Mouse (Mus musculus) hindbrain, embryonic 12.5 days (tissue): ENCODE results near the gene 2700081O15Rik. TPM values are rescaled to one million over a fixed set of nuclear protein-coding genes. Genes with fewer than 3 reads are reported as not detected.

Experiments used
- ATAC-seq: fragments of 200-750 bp; cut with Nextera tagmentation; 2 replicates; pipeline ENCODE4 v1.8.0; 2017; ENCODE audit warnings: moderate TSS enrichment; ENCODE audit not compliant: low FRiP score
- H3K27ac ChIP-seq: fragments of 300-500 bp; sonication (generic); 2 replicates; pipeline ENCODE4 v1.5.1; 2016; ENCODE audit warnings: mild to moderate bottlenecking
- H3K27me3 ChIP-seq: fragments of 300-500 bp; sonication (generic); 2 replicates; pipeline ENCODE4 v1.6.1; 2016; ENCODE audit warnings: mild to moderate bottlenecking
- H3K36me3 ChIP-seq: fragments of 300-500 bp; sonication (generic); 2 replicates; pipeline ENCODE4 v1.6.1; 2016; ENCODE audit warnings: mild to moderate bottlenecking
- H3K4me1 ChIP-seq: fragments of 300-500 bp; sonication (generic); 2 replicates; pipeline ENCODE4 v1.6.1; 2016
- H3K4me2 ChIP-seq: fragments of 300-500 bp; sonication (generic); replicated peaks from 2 replicates; pipeline ENCODE4 v1.6.1; 2016; ENCODE audit warnings: mild to moderate bottlenecking
- H3K4me3 ChIP-seq: fragments of 300-500 bp; sonication (generic); 2 replicates; pipeline ENCODE4 v1.5.1; 2016; ENCODE audit warnings: mild to moderate bottlenecking
- H3K9ac ChIP-seq: fragments of 300-500 bp; sonication (generic); 2 replicates; pipeline ENCODE4 v1.6.1; 2016; ENCODE audit warnings: mild to moderate bottlenecking, moderate library complexity
- H3K9me3 ChIP-seq: fragments of 300-500 bp; sonication (generic); replicated peaks from 2 replicates; pipeline ENCODE4 v1.6.1; 2016; ENCODE audit warnings: mild to moderate bottlenecking
- WGBS: fragments of 180-500 bp; shearing (Covaris S2); methylation state at CpG from one replicate; pipeline ENCODE4 v1.1.7; 2016; 5-methylcytosine and 5-hydroxymethylcytosine counted together
- polyA plus RNA-seq: library from polyadenylated mRNA; unstranded; fragments of >200 nt; fragmentation: Nextera tagmentation; extraction: Ambion mirVana; gene quantifications from 2 replicates; pipeline ENCODE4 v1.2.1, GENCODE M21; 2016

The 2700081O15Rik gene
- polyA plus RNA-seq, 1 experiment from 2014 or later = 20.1 TPM

- peak overlapping the region; percentile 93 for H3K27ac ChIP-seq
- peak overlapping the region; percentile 76 for H3K4me2 ChIP-seq
- ATAC-seq = peak; percentile 49
- WGBS = 17% methylated on average over 51 of the region's 51 CpGs
- H3K4me1 ChIP-seq = peaks cover 58% of the 10 kb centered on the region
- H3K9ac ChIP-seq = peak overlapping the region; percentile 80
- H3K9me3 ChIP-seq = no peaks in the 10 kb centered on the region
- H3K36me3 ChIP-seq = peaks cover 75% of the 10 kb centered on the region
- no peaks in the 10 kb centered on the region for H3K27me3 ChIP-seq
- peak overlapping the region; percentile 89 for H3K4me3 ChIP-seq
Measured at GRCm38 (mm10) chr19:7423028-7423655, 5.7 kb downstream of the 2700081O15Rik start.

- peak overlapping the region; percentile 93 for H3K27ac ChIP-seq
- H3K4me1 ChIP-seq = peaks cover 58% of the 10 kb centered on the region
- 27% methylated on average over 16 of the region's 16 CpGs for WGBS
- H3K9me3 ChIP-seq = no peaks in the 10 kb centered on the region
- H3K27me3 ChIP-seq = no peaks in the 10 kb centered on the region
- peak overlapping the region; percentile 76 for H3K4me2 ChIP-seq
- H3K36me3 ChIP-seq = peaks cover 80% of the 10 kb centered on the region
- peak overlapping the region; percentile 89 for H3K4me3 ChIP-seq
- ATAC-seq = peak; percentile 39
- peak overlapping the region; percentile 80 for H3K9ac ChIP-seq
Measured at GRCm38 (mm10) chr19:7423656-7424030, 6.2 kb downstream of the 2700081O15Rik start.

GRCm38 (mm10) chr19:7424131-7424530 is 6.7 kb downstream of the 2700081O15Rik start:
- peaks cover 56% of the 10 kb centered on the region for H3K4me1 ChIP-seq

GRCm38 (mm10) chr19:7424590-7425397 is 7.4 kb downstream of the 2700081O15Rik start:
- Histone ChIP-seq H3K4me3 (no peak overlapping the region), H3K4me2 (0 out of 2 replicates have a peak overlapping the region, but pooled peaks have one; percentile 76), H3K36me3 (peaks cover 88% of the 10 kb centered on the region), H3K9ac (peak overlapping the region; percentile 10; the same call in 1 of the 2 replicates), H3K27ac (peak overlapping the region; percentile 93), H3K4me1 (peaks cover 49% of the 10 kb centered on the region), H3K9me3 (no peaks in the 10 kb centered on the region), H3K27me3 (no peaks in the 10 kb centered on the region)
- no peak for ATAC-seq
- 68% methylated on average over 8 of the region's 8 CpGs for WGBS

More at GRCm38 (mm10) chr19:7424131-7424530, 6.7 kb downstream of the 2700081O15Rik start:
- Histone ChIP-seq H3K27ac (peak overlapping the region; percentile 93), H3K9ac (peak overlapping the region; percentile 53; the same call in 1 of the 2 replicates), H3K4me3 (peak overlapping the region; percentile 89), H3K4me2 (peak overlapping the region; percentile 76), H3K36me3 (peaks cover 83% of the 10 kb centered on the region), H3K27me3 (no peaks in the 10 kb centered on the region), H3K9me3 (no peaks in the 10 kb centered on the region)
- ATAC-seq = no peak
- WGBS = 62% methylated on average over 7 of the region's 7 CpGs

- peaks cover 43% of the 10 kb centered on the region for H3K4me1 ChIP-seq
Measured at GRCm38 (mm10) chr19:7425398-7425775, 8.0 kb downstream of the 2700081O15Rik start.

GRCm38 (mm10) chr19:7434887-7435286 is 17.5 kb downstream of the 2700081O15Rik start:
- Histone ChIP-seq H3K4me2 (no peak overlapping the region), H3K36me3 (peaks cover 46% of the 10 kb centered on the region), H3K4me1 (0 out of 2 replicates have a peak, but pooled peaks cover 2% of the 10 kb centered on the region), H3K4me3 (no peak overlapping the region), H3K27ac (no peak overlapping the region), H3K9ac (no peak overlapping the region), H3K27me3 (no peaks in the 10 kb centered on the region), H3K9me3 (no peaks in the 10 kb centered on the region)
- 93% methylated on average over 2 of the region's 2 CpGs for WGBS
- no peak for ATAC-seq

More at GRCm38 (mm10) chr19:7425398-7425775, 8.0 kb downstream of the 2700081O15Rik start:
- H3K4me3 ChIP-seq = no peak overlapping the region
- H3K4me2 ChIP-seq = no peak overlapping the region
- no peak overlapping the region for H3K9ac ChIP-seq
- peaks cover 84% of the 10 kb centered on the region for H3K36me3 ChIP-seq
- ATAC-seq = no peak
- 48% methylated on average over 3 of the region's 3 CpGs for WGBS
- H3K9me3 ChIP-seq = no peaks in the 10 kb centered on the region
- H3K27ac ChIP-seq = no peak overlapping the region
- no peaks in the 10 kb centered on the region for H3K27me3 ChIP-seq

- Histone ChIP-seq H3K27me3 (no peaks in the 10 kb centered on the region), H3K9me3 (no peaks in the 10 kb centered on the region), H3K27ac (no peak overlapping the region; the same call in 1 of the 2 replicates), H3K4me3 (no peak overlapping the region), H3K4me2 (no peak overlapping the region), H3K9ac (no peak overlapping the region), H3K36me3 (peaks cover 36% of the 10 kb centered on the region), H3K4me1 (peaks cover 2% of the 10 kb centered on the region; the same call in 1 of the 2 replicates)
- ATAC-seq = peak; percentile 55; the same call in 1 of the 2 replicates
- WGBS = 80% methylated on average over 5 of the region's 5 CpGs
Measured at GRCm38 (mm10) chr19:7436061-7436970, 18.9 kb downstream of the 2700081O15Rik start.

GRCm38 (mm10) chr19:7438295-7438694 is 20.9 kb downstream of the 2700081O15Rik start:
- no peak for ATAC-seq

GRCm38 (mm10) chr19:7441493-7441892 is 24.1 kb downstream of the 2700081O15Rik start:
- no peak overlapping the region for H3K9ac ChIP-seq
- H3K27me3 ChIP-seq = no peaks in the 10 kb centered on the region
- no peaks in the 10 kb centered on the region for H3K9me3 ChIP-seq
- no peak overlapping the region for H3K4me2 ChIP-seq
- WGBS = 67% methylated on average over 14 of the region's 14 CpGs
- no peak overlapping the region for H3K4me3 ChIP-seq
- peaks cover 1% of the 10 kb centered on the region; the same call in 1 of the 2 replicates for H3K4me1 ChIP-seq
- H3K36me3 ChIP-seq = no peaks in the 10 kb centered on the region
- no peak overlapping the region for H3K27ac ChIP-seq
- no peak; the same call in 1 of the 2 replicates for ATAC-seq

More at GRCm38 (mm10) chr19:7438295-7438694, 20.9 kb downstream of the 2700081O15Rik start:
- Histone ChIP-seq H3K4me1 (peaks cover 2% of the 10 kb centered on the region; the same call in 1 of the 2 replicates), H3K27me3 (no peaks in the 10 kb centered on the region), H3K9ac (no peak overlapping the region), H3K27ac (no peak overlapping the region), H3K9me3 (no peaks in the 10 kb centered on the region), H3K36me3 (peaks cover 18% of the 10 kb centered on the region), H3K4me3 (no peak overlapping the region), H3K4me2 (no peak overlapping the region)

GRCm38 (mm10) chr19:7445105-7445504 is 27.7 kb downstream of the 2700081O15Rik start:
- no peak overlapping the region for H3K27ac ChIP-seq
- H3K27me3 ChIP-seq = no peaks in the 10 kb centered on the region
- ATAC-seq = no peak
- H3K9ac ChIP-seq = no peak overlapping the region
- H3K36me3 ChIP-seq = no peaks in the 10 kb centered on the region
- H3K9me3 ChIP-seq = no peaks in the 10 kb centered on the region
- no peak overlapping the region for H3K4me2 ChIP-seq
- WGBS = 95% methylated on average over 2 of the region's 2 CpGs
- no peaks in the 10 kb centered on the region; the same call in 1 of the 2 replicates for H3K4me1 ChIP-seq
- H3K4me3 ChIP-seq = no peak overlapping the region

GRCm38 (mm10) chr19:7445596-7445995 is 28.2 kb downstream of the 2700081O15Rik start:
- 90% methylated on average over 1 of the region's 1 CpGs for WGBS

More at GRCm38 (mm10) chr19:7445596-7445995, 28.2 kb downstream of the 2700081O15Rik start:
- ATAC-seq = no peak
- no peaks in the 10 kb centered on the region for H3K9me3 ChIP-seq
- H3K36me3 ChIP-seq = no peaks in the 10 kb centered on the region
- H3K27me3 ChIP-seq = no peaks in the 10 kb centered on the region
- no peak overlapping the region for H3K4me3 ChIP-seq
- no peak overlapping the region for H3K9ac ChIP-seq
- H3K4me1 ChIP-seq = no peaks in the 10 kb centered on the region; the same call in 1 of the 2 replicates
- H3K4me2 ChIP-seq = no peak overlapping the region
- no peak overlapping the region for H3K27ac ChIP-seq
